Mouse (Mus musculus) thymus, postnatal 25 days (tissue): ENCODE data around the gene Cdh24.

Source experiments
- DNase-seq: peaks from one replicate; pipeline ENCODE4 v3.0.0; 2022

Gene Cdh24

DNA sequence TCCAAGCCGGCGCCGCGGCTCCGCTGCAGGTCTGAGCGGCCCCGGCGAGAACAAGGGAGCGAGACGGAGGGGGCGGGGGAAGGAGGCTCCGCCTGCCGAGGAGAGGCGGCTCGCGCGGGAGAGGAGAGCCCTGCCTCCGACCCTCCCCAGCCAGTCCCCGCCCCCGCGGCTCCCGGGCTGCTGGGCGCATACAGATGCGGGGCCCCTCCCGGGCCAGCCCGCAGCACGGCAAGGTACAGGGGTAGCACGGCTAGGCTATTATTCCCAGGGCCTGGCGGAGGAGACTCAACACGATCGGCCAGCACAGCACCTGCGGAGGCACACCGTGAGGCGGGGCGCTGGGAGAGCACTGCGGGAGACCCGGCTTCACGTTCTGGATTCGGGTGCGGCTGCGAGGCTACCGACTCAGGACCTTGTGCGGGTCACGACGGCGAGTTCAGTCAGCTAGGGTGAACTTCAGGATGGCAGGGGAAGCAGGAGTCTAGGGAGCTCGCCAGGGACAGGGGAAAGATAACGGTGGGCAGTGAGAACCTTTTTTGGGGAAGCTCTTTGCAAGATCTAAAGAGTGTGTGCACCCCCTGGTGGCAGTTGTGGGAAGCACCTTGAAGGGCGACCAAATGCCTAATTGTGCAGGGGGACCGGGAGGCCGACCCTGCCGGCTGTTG lies at the start of gene Cdh24:
Gene Cdh24 (minus strand): TSS at position 60 of the 665 bp plus-strand sequence.
- DNase-seq = peak; percentile 94

- DNase-seq = no peak
Measured at GRCm38 (mm10) chr14:54687251-54687650, 46.1 kb upstream of the Cdh24 start.

DNA sequence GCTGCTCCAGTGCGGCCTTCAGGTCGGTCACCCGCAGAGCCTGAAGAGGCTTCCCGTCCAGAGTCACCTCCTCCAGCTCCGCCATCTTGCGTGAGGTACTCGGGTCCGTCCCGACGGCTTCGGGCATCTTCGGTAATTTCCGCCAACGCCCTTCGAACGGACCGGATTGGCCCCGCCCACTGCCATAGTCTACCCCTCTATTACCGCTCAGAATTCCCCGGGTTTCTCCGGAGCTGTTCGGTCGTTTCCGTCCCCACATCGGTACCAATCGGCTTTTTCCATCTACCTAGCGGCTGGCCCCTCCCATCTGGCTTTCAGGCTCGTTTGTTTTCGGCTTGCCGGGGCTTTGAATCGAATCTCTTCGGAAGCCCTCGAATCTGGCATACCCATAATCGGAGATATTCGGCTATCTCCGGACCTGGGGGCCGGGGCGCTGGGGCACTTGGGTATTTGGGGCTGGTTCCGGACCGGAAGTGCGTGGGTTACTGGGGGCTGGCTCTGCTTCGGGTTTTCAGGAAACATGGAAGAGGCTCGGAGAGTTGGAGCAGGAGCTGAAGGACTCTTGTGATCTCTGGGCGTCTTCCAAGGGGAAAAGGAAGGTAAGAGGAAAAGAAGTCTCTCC lies 45.5 kb upstream of the Cdh24 start, which contains the start of gene Acin1:
Gene Acin1 (minus strand): TSS at position 410 of the 622 bp plus-strand sequence.
- DNase-seq = peak; percentile 100

- DNase-seq = peak; percentile 83
Measured at GRCm38 (mm10) chr14:54686063-54686521, 44.9 kb upstream of the Cdh24 start, which contains the start of gene 1700123O20Rik. Gene 1700123O20Rik, plus strand, starts transcription at chr14:54686216.

GRCm38 (mm10) chr14:54685471-54685870 lies 44.3 kb upstream of the Cdh24 start:
- no peak for DNase-seq

- no peak for DNase-seq
Measured at GRCm38 (mm10) chr14:54682396-54682795, 41.2 kb upstream of the Cdh24 start.

GRCm38 (mm10) chr14:54678657-54679304 lies 37.6 kb upstream of the Cdh24 start:
- DNase-seq = no peak

DNA sequence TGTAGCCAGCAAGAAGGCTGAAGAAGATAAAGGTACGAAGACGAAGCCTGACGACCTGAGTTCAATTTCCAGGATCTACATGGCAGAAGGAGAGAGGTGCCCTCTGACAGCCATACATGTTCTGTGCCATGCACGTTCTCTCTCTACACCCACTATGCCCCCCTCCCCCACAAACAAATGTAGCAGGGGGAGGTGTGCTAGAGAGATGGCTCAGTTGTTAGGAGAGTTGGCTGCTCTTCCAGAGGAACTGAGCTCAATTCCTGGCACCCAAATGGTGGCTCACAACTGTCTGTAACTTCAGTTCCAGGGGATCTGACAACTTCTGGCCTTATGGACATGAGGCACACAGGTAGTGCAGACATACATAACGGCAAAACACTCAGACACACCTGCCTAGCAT lies 35.1 kb upstream of the Cdh24 start:
- DNase-seq = no peak

DNA sequence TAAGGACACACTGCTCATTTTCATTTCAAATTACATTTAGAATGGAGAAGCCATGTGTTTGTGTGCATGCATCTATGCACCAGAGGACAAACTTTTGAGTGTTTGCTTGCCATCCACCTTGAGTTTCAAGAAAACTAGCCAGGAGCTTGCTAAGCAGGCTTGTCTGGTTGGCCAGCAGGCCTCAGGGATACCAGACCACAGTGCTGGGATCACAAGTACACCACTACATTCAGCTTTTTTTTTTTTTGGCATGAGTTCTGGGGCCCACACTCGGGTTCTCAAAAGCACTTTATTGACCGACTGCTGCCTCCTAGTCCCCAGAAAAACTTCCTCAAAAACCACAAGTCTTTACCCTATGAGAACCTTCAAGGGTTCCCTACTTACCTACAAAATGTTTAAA lies 33.2 kb upstream of the Cdh24 start:
- DNase-seq = no peak

DNA sequence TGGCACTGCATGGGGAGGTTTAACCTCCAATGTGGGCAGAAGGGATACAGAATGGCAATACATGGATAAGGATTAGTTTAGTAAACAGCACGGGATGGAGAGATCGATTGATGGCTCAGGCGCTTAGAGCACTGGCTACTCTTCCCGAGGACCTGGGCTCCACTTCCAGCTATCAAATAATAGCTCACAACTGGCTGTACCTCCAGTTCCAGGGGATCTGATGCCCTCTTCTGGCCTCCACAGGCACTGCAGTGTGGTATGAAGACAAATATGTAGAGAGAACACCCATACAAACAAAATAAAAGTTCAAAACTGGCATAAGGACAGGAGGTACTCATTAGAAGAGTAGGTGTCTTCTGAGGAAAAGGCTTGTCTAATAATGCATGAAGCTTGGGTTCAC lies 28.2 kb upstream of the Cdh24 start:
- peak; percentile 72 for DNase-seq

- no peak for DNase-seq
Measured at GRCm38 (mm10) chr14:54664477-54665222, 23.5 kb upstream of the Cdh24 start.

- DNase-seq = no peak
Measured at GRCm38 (mm10) chr14:54660009-54660408, 18.8 kb upstream of the Cdh24 start.

DNA sequence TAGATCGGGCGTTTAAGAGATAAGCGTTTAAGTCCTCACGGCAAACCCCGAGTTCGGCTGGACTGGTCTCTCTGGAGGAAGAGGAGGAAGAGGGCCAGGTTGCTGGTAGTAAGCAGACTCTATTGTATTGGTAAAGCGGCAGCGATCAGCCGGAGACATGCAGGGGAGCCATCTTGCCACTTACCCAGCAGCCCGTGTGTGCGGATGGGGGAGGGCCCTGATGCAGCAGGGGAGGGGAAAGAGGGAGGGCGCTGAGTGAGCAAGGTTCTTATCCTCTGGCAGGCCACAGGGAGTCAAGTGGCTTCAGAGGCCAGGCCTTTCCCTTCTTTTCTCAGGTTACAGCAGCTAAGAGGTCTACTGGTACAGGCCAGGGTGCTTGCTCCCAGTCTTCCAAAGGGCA lies 12.3 kb upstream of the Cdh24 start:
- DNase-seq = peak; percentile 86

- peak; percentile 22 for DNase-seq
Measured at GRCm38 (mm10) chr14:54652787-54653186, 11.6 kb upstream of the Cdh24 start.

DNA sequence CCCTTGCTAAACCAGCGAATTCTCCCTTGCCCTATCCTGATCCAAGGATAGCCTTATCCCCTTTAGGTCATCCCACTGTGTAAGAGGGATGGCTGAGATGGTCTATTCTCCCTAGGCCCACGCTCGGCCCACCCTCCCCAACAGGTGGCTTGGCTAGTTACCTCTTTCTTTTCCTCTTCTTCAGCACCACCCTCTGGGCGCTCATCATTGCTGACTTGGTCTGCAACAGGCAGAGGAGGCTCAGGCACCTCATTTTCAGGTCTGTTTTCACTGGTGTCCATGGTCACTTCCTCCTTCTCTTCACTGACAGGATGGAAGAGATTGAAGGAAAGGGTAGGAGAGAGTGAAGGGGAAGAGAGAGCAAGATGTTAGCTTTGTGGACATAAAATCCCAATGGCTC lies 10.4 kb upstream of the Cdh24 start:
- no peak for DNase-seq

DNA sequence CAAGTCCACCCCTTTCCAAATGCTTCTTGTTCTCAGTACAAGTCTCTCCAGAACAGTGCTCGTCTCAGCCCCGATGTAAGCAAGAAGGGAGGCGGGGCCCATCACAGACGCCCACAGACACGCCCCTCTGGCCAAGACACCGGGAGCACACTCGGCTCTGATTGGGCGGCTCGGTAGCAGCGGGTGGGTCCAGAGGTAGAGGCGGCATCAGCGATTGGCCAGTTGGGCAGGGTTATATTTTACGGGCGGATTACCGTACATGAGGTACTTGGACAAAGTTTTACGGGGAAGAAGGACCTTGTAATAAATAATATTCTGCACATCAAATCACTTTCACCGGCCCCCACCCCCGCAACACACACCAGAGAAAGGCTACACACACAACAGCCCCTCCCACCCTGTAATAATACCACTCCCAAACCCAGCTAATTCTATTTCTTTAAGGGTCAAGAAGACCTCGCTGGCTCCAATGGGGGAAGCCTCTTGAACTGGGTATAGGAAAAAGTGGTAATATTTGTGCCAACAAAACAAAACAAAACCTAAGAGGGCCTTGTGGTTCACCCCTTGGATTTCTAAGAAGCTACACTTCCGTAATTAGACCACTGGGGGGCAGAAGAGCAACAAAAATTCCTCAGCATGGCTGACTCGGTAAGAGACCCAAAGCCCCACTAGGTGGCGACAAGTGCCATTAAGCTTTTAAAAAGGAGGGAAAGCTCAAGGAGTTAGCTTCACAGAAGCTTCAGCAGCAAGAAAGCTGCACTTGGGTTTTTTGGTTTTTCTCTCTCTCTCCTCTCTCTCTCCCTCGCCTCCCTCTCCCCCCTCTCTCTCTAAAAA lies 9.7 kb upstream of the Cdh24 start:
- DNase-seq = peak; percentile 90

- no peak for DNase-seq
Measured at GRCm38 (mm10) chr14:54647900-54648299, 6.7 kb upstream of the Cdh24 start.

DNA sequence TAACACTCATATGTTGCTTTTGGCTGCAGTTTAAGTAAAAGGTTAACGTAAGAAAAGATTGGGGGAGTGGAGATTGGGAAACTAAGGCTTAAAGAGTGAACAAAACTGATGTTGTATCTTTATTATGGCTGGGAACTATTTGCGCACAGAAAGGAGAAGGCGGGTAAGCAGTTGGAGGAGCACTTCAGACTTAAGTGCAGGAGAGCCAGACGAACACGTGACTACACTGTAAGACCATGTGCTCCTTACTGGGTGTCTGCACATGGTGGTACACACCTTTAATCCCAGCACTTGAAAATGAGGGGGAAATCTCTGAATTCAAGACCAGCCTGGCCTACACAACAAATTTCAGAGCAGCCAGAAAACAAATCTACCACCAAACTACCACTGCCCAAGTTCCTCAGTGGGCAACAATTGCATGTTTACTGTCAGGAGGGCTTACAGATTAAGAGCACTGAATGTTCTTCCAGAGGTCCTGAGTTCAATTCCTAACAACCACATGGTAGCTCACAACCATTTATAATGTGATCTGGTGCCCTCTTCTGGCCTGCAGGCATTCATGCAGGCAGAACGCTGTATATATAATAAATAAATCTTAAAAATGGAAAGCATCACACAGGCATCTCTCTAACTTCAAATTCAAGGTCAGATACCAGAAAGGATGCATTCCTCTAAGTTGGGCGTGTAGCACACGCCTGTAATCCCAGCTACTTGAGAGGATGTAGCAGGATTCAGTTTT lies 5.9 kb upstream of the Cdh24 start:
- DNase-seq = no peak

DNA sequence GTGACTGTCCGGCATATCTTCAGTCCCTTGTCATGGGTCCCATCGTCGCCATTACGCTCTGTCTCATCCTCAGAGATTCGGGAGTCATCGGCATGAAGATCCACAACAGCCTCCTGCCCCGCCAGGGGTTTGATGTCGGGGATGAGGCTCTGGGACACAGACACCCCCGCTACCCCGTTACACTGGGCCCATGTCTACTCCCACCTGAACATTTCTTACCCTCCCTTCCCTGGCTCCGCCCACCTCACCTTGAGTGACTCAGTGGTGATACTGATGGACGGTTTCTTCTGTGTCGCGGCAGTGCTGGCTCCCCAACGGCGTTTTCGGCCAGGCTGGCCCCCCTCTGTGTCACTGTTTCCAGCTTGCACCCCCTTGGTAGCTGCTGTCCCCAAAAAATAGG lies 5.3 kb upstream of the Cdh24 start:
- no peak for DNase-seq

DNA sequence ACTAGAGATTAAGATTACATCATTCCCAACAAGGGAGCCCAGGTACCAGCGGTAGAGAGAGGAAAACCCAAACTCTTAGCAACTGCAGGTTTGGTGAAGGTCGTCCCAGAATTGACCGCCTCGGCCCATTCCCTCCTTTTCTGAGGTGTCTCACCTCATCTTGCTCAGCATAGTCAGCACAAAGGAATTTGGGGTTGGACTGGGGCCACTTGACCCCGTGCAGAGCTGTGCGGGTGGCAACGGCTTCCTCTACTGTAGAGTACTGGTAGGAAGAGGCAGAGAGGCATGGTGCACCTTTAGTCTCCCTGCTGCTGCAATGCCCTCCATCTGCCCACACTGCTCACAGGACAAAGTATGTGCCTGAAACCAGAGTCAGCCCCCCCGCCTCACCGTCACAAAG lies 3.1 kb upstream of the Cdh24 start:
- no peak for DNase-seq

- no peak for DNase-seq
Measured at GRCm38 (mm10) chr14:54643011-54643410, 1.8 kb upstream of the Cdh24 start.
